21 mouse cellular contexts compared by ENCODE assay signal in the genomic region with DNA sequence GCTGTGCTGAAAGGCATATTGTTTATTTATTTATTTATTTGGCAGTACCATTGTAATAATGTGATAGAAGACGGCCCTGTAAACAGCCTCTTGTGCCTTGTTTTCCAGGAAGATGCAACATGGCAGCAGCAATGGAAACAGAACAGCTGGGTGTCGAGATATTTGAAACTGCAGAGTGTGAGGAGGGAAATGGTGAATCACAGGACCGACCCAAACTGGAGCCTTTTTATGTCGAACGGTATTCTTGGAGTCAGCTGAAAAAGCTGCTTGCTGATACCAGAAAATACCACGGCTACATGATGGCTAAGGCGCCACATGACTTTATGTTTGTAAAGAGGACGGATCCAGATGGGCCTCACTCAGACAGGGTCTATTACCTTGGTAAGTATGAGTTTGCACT. TPM values are rescaled to one million over a fixed set of nuclear protein-coding genes. Genes with fewer than 3 reads are reported as not detected.
A peak's percentile ranks its signal among the peaks of the same experiment; 100 is the strongest.
DNase-seq lines count a peak whose midpoint lies in the region; ATAC-seq and TF ChIP-seq lines count a peak whose summit lies in the region.
"Had no signal": no experiment of that assay in that cellular context is flagged by ENCODE, and none has a peak within 500 bp of the region (broad histone marks: within the 10 kb centered on the region; RNA-seq: fewer than 3 reads in every experiment).

No protein-coding gene starts in this region.

- H3K4me2 ChIP-seq in hindbrain, postnatal 0 days (ENCODE audit: low read depth, low read length): no peak overlapping the region
- no peak overlapping the region for H3K4me2 ChIP-seq in hindbrain, embryonic 12.5 days (replicated peaks)
- no peak overlapping the region for H3K4me2 ChIP-seq in liver, postnatal 0 days (ENCODE audit: low read depth, low read length)
- H3K4me2 ChIP-seq: heart, embryonic 11.5 days; intestine, embryonic 15.5 days; liver, embryonic 11.5 days; midbrain, embryonic 15.5 days; neural tube, embryonic 15.5 days had no signal

- H3K4me3 ChIP-seq in gastrocnemius, adult 2 months: peak overlapping the region; percentile 23; the same call in 1 of the 2 replicates
- no peak overlapping the region for H3K4me3 ChIP-seq in hindbrain, postnatal 0 days (ENCODE audit: low read length)
- no peak overlapping the region for H3K4me3 ChIP-seq in hindbrain, embryonic 12.5 days
- no peak overlapping the region for H3K4me3 ChIP-seq in liver, adult 2 months (ENCODE audit: insufficient read depth, low read depth, low read length)
- no peak overlapping the region for H3K4me3 ChIP-seq in liver, postnatal 0 days (ENCODE audit: low read depth, low read length)
- H3K4me3 ChIP-seq: hindbrain, embryonic 10.5 days; intestine, embryonic 15.5 days; midbrain, embryonic 10.5 days; midbrain, embryonic 15.5 days; neural tube, embryonic 15.5 days had no signal

- no peak for TF ChIP-seq POLR2A in liver, adult 2 months (IDR thresholded peaks at IDR 0.05; ENCODE audit: extremely low read depth, insufficient read depth, low read length)
- TF ChIP-seq POLR2A in brain, embryonic 14.5 days (IDR thresholded peaks at IDR 0.05; ENCODE audit: borderline replicate concordance, extremely low read depth, insufficient read depth, insufficient read length, poor library complexity, severe bottlenecking): no peak

- WGBS in hindbrain, postnatal 0 days: 56% methylated on average over 8 of the region's 8 CpGs
- 93% methylated on average over 8 of the region's 8 CpGs for WGBS in hindbrain, embryonic 12.5 days
- 66% methylated on average over 8 of the region's 8 CpGs for WGBS in liver, adult 2 months
- 84% methylated on average over 8 of the region's 8 CpGs for WGBS in liver, postnatal 0 days (ENCODE audit: insufficient replicate concordance)

- peak overlapping the region; percentile 73 for H3K27ac ChIP-seq in gastrocnemius, adult 2 months
- peak overlapping the region; percentile 12; the same call in 1 of the 2 replicates for H3K27ac ChIP-seq in hindbrain, postnatal 0 days
- no peak overlapping the region for H3K27ac ChIP-seq in hindbrain, embryonic 12.5 days
- H3K27ac ChIP-seq in liver, adult 2 months (replicated peaks; ENCODE audit: insufficient read depth, low read depth, low read length): peak overlapping the region; percentile 15; the same call in 1 of the 2 replicates
- no peak overlapping the region for H3K27ac ChIP-seq in liver, postnatal 0 days (ENCODE audit: low read depth)
- H3K27ac ChIP-seq: hindbrain, embryonic 10.5 days; intestine, embryonic 15.5 days; midbrain, embryonic 10.5 days; midbrain, embryonic 15.5 days; neural tube, embryonic 15.5 days; stomach, postnatal 0 days had no signal

- peaks cover 15% of the 10 kb centered on the region for H3K36me3 ChIP-seq in hindbrain, postnatal 0 days (ENCODE audit: insufficient read depth, low read length)
- peaks cover 43% of the 10 kb centered on the region for H3K36me3 ChIP-seq in hindbrain, embryonic 12.5 days
- H3K36me3 ChIP-seq in liver, adult 2 months (ENCODE audit: control insufficient read depth, insufficient read depth, low read length): peaks cover 37% of the 10 kb centered on the region
- H3K36me3 ChIP-seq in liver, postnatal 0 days (replicated peaks; ENCODE audit: insufficient read depth, low read length): peaks cover 55% of the 10 kb centered on the region

- 0 out of 2 replicates have a peak, but pooled peaks cover 3% of the 10 kb centered on the region for H3K4me1 ChIP-seq in hindbrain, postnatal 0 days (ENCODE audit: insufficient read depth, low read length)
- H3K4me1 ChIP-seq in hindbrain, embryonic 12.5 days: peaks cover 11% of the 10 kb centered on the region
- peaks cover 9% of the 10 kb centered on the region for H3K4me1 ChIP-seq in liver, adult 2 months (ENCODE audit: control insufficient read depth, insufficient read depth, low read length)
- H3K4me1 ChIP-seq in liver, postnatal 0 days (ENCODE audit: insufficient read depth): peaks cover 21% of the 10 kb centered on the region

- peaks cover 11% of the 10 kb centered on the region; the same call in 1 of the 2 replicates for H3K79me2 ChIP-seq in liver, adult 2 months (ENCODE audit: control insufficient read depth, insufficient read depth, low read length)

- intact Hi-C loops in gastrocnemius, adult 2 months (cut with DNase I): no loop called here

- no peak for DNase-seq in gastrocnemius, adult 2 months
- DNase-seq in gastrocnemius, postnatal 10 days: no peak
- DNase-seq in hindbrain, postnatal 0 days (ENCODE audit: low spot score): no peak
- DNase-seq in liver, adult 2 months (ENCODE audit: extremely low read depth, low read depth, low spot score): no peak
- no peak for DNase-seq in liver, postnatal 0 days
- DNase-seq in brain, embryonic 14.5 days (ENCODE audit: low read depth): peak; percentile 1
- no peak for DNase-seq in adrenal gland, adult 8-10 months
- DNase-seq: cerebellum, postnatal 14 days; thymus, adult 18-20 months; thymus, postnatal 25 days had no signal

- no peak for TF ChIP-seq CTCF in gastrocnemius, adult 2 months (IDR thresholded peaks at IDR 0.05)
- no peak for TF ChIP-seq CTCF in hindbrain, postnatal 0 days (IDR thresholded peaks at IDR 0.05; ENCODE audit: low read depth)
- no peak for TF ChIP-seq CTCF in liver, adult 2 months (IDR thresholded peaks at IDR 0.05; ENCODE audit: low read depth, low read length)
- no peak for TF ChIP-seq CTCF in liver, postnatal 0 days (IDR thresholded peaks at IDR 0.05; ENCODE audit: low read depth)
- TF ChIP-seq CTCF in brain, embryonic 14.5 days (IDR thresholded peaks at IDR 0.05; ENCODE audit: borderline replicate concordance, extremely low read depth, insufficient read depth, insufficient read length): no peak

- no peaks in the 10 kb centered on the region for H3K9me3 ChIP-seq in hindbrain, postnatal 0 days (ENCODE audit: low read length)
- H3K9me3 ChIP-seq in hindbrain, embryonic 12.5 days (replicated peaks): no peaks in the 10 kb centered on the region
- H3K9me3 ChIP-seq in liver, postnatal 0 days (ENCODE audit: low read length): no peaks in the 10 kb centered on the region
- H3K9me3 ChIP-seq: hindbrain, embryonic 10.5 days; intestine, embryonic 15.5 days; midbrain, embryonic 10.5 days; midbrain, embryonic 15.5 days; neural tube, embryonic 15.5 days had no signal

- ATAC-seq in hindbrain, postnatal 0 days: no peak
- no peak for ATAC-seq in hindbrain, embryonic 12.5 days (ENCODE audit: low FRiP score)
- ATAC-seq in liver, postnatal 0 days: no peak
- ATAC-seq: forebrain, embryonic 14.5 days; hindbrain, embryonic 16.5 days; intestine, embryonic 15.5 days; midbrain, embryonic 15.5 days had no signal

- TF ChIP-seq EP300 in liver, postnatal 0 days (IDR thresholded peaks at IDR 0.05; ENCODE audit: low read depth): no peak

- H3K9ac ChIP-seq in hindbrain, postnatal 0 days (replicated peaks; ENCODE audit: low read length): no peak overlapping the region
- no peak overlapping the region for H3K9ac ChIP-seq in hindbrain, embryonic 12.5 days
- no peak overlapping the region for H3K9ac ChIP-seq in liver, adult 2 months (ENCODE audit: low read depth, low read length)
- no peak overlapping the region for H3K9ac ChIP-seq in liver, postnatal 0 days (replicated peaks)
- H3K9ac ChIP-seq: intestine, embryonic 15.5 days; midbrain, embryonic 15.5 days; neural tube, embryonic 15.5 days had no signal

- no peaks in the 10 kb centered on the region for H3K27me3 ChIP-seq in hindbrain, postnatal 0 days (ENCODE audit: insufficient read depth, low read length)
- no peaks in the 10 kb centered on the region for H3K27me3 ChIP-seq in hindbrain, embryonic 12.5 days
- no peaks in the 10 kb centered on the region for H3K27me3 ChIP-seq in liver, adult 2 months (ENCODE audit: control insufficient read depth, insufficient read depth, low read length)
- no peaks in the 10 kb centered on the region for H3K27me3 ChIP-seq in liver, postnatal 0 days (ENCODE audit: insufficient read depth, low read length)
- H3K27me3 ChIP-seq: intestine, embryonic 15.5 days; midbrain, embryonic 15.5 days; neural tube, embryonic 15.5 days had no signal

RNA-seq across cellular contexts. Expression of a gene that starts 4.6 kb away (rescaled TPM):
- 100 to 1,000 TPM in 1 of 2 experiments, 10 to 100 TPM in 1; 95.9 to 112 TPM for total RNA-seq in gastrocnemius, adult 2 months (2021)
- total RNA-seq in gastrocnemius, postnatal 10 days (2021): 100 to 1,000 TPM; 103 to 116 TPM
- 77.2 and 84.1 TPM in 2 replicates for total RNA-seq in hindbrain, postnatal 0 days (2014; rRNA removed)
- polyA plus RNA-seq in hindbrain, postnatal 0 days (2015; fragmentation: Nextera tagmentation; extraction: Ambion mirVana): 26.9 and 27.7 TPM in 2 replicates
- 56.8 and 59.2 TPM in 2 replicates for polyA plus RNA-seq in hindbrain, embryonic 12.5 days (2016; fragmentation: Nextera tagmentation; extraction: Ambion mirVana)
- 42.8 and 46.2 TPM in 2 replicates for total RNA-seq in liver, adult 2 months (2014; rRNA removed)
- polyA plus RNA-seq in liver, adult 2 months (2012; rRNA removed): 18.8 and 20.4 TPM in 2 replicates
- polyA plus RNA-seq in liver, postnatal 0 days (2015; fragmentation: Nextera tagmentation; extraction: Ambion mirVana): 9.2 and 10.6 TPM in 2 replicates
- 51.3 and 58.3 TPM in 2 replicates for polyA plus RNA-seq in brain, embryonic 14.5 days (2012; rRNA removed)
- total RNA-seq in adrenal gland, adult 8-10 months (2022): 100 to 1,000 TPM in 3 of 4 experiments, 10 to 100 TPM in 1; 90.7 to 123 (median 113) TPM

RNA-seq across cellular contexts. Expression of a gene that starts 15.4 kb away (rescaled TPM):
- 10 to 100 TPM in 1 of 2 experiments, 1 to 10 TPM in 1; 9.0 to 10.8 TPM for total RNA-seq in gastrocnemius, adult 2 months (2021)
- 10 to 100 TPM; 14.4 to 16.7 TPM for total RNA-seq in gastrocnemius, postnatal 10 days (2021)
- total RNA-seq in hindbrain, postnatal 0 days (2014; rRNA removed): 191 and 204 TPM in 2 replicates
- 193 and 205 TPM in 2 replicates for polyA plus RNA-seq in hindbrain, postnatal 0 days (2015; fragmentation: Nextera tagmentation; extraction: Ambion mirVana)
- 152 TPM in 2 replicates for polyA plus RNA-seq in hindbrain, embryonic 12.5 days (2016; fragmentation: Nextera tagmentation; extraction: Ambion mirVana)
- 165 TPM in 2 replicates for total RNA-seq in liver, adult 2 months (2014; rRNA removed)
- polyA plus RNA-seq in liver, adult 2 months (2012; rRNA removed): 67.7 and 68.6 TPM in 2 replicates
- polyA plus RNA-seq in liver, postnatal 0 days (2015; fragmentation: Nextera tagmentation; extraction: Ambion mirVana): 98.6 and 108 TPM in 2 replicates
- 113 and 117 TPM in 2 replicates for polyA plus RNA-seq in brain, embryonic 14.5 days (2012; rRNA removed)
- 100 to 1,000 TPM; 321 to 416 (median 344) TPM for total RNA-seq in adrenal gland, adult 8-10 months (2022)

Comparison
In these comparisons a context has a peak if more than half of its experiments do, and no peak if none do; other contexts are left out.
1. H3K27ac ChIP-seq: peak in gastrocnemius, adult 2 months (single experiment), hindbrain, postnatal 0 days (single experiment) and liver, adult 2 months (single experiment); none in hindbrain, embryonic 12.5 days (single experiment) and liver, postnatal 0 days (single experiment).